Mouse (Mus musculus): ENCODE data around the gene Olfr1015. TPM values are rescaled to one million over a fixed set of nuclear protein-coding genes. Genes with fewer than 3 reads are reported as not detected.

Gene Olfr1015
- not detected in 2 replicates for polyA plus RNA-seq (2012; rRNA removed; ENCODE audit: low replicate concordance)

DNA sequence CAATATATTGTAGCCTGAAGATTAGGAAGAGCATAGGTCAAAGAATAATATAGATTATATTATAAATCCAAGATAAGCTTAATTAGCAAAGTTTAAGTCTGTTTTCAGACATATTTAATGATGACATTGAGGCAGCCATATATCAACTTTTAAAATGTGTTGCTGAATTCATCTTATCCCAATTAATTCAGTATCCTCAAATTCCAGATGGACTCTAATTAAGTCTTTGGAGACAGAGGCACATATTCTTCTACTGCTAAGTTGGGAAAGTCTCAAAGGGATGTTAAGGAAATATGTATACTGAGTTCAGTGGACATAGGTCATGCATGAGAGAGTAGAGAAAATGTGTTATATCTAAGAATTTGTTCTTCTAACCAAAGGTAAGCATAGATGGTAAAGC lies at the start of gene Olfr1015:
Olfr1015 (plus strand) TSS at position 301 of the 400 bp plus-strand sequence.

DNA sequence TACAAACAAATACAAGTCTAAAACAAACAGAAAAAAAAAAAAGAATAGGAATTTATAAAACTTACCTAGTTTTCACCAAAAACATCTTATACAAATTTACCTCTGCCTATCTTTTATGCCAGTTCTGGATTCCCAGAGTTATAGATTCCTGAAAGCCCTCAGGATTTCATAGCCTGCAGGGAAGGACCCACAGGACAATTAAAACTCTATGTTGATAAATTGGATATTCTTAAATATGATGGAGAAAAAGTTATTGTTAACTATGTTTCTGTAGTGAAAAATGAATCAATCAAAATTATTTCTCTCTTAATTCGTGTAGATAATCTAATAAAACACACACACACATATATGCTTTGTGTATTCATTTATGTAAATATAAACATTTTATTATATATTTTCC lies 19.2 kb upstream of the Olfr1015 start, which contains the start of gene Olfr1012:
Olfr1012 (minus strand) TSS at position 101 of the 400 bp plus-strand sequence.

GRCm38 (mm10) chr2:85766798-85767197 lies 15.0 kb upstream of the Olfr1015 start, which contains the start of gene Olfr1013:
Olfr1013 (plus strand) TSS chr2:85767098.

GRCm38 (mm10) chr2:85772413-85772812 lies 9.4 kb upstream of the Olfr1015 start, which contains the start of gene Olfr1014:
Olfr1014 (plus strand) TSS chr2:85772713.

DNA sequence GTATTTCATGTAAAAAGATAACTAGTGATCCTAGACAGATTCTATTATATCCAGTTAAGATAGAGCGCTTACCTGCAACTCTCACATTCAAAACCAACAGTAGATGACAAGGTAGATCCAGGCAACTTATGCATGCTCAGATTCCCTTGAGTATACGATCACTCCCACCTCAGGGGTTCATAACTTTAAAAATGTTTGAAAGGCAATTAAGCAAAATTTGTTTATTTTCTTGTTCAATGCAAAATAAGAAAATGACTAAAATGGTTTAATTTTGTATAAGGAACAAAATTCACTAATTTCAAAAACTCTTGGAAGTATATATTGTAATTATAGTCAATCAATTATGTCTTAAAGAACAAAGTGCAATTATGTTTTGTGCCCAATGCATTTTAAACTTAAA lies 20.6 kb downstream of the Olfr1015 start, which contains the start of gene Olfr1016:
Olfr1016 (minus strand) TSS at position 101 of the 400 bp plus-strand sequence.

DNA sequence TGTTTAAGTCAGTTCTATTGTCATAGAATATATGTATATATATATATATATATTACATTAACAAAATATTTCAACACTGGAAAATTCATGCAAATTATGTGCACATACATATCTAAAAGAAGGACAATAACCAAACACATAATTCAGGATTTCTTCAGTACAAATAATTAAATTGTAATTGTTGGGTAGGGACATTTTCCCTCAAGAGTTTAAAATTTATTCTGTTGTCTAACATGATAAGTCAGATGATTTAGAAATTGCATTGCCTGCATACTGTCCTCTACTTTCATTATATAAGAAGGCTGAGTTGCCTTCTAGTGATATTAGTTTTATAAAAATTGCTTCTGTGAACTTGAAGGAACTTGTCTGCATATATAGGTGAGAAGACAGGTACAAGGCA lies 36.4 kb downstream of the Olfr1015 start, which contains the start of gene Olfr1018:
Olfr1018 (plus strand) TSS at position 301 of the 400 bp plus-strand sequence.

Other genes with a start within 250 kb of the Olfr1015 start
- not detected in 2 replicates for gene Olfr996, start 202.8 kb upstream of the Olfr1015 start, polyA plus RNA-seq (2012; rRNA removed; ENCODE audit: low replicate concordance)
- gene Olfr998, start 193.1 kb upstream of the Olfr1015 start, polyA plus RNA-seq (2012; rRNA removed; ENCODE audit: low replicate concordance) = not detected in 2 replicates
- not detected in 2 replicates for gene Olfr1000, start 170.1 kb upstream of the Olfr1015 start, polyA plus RNA-seq (2012; rRNA removed; ENCODE audit: low replicate concordance)
- not detected in 2 replicates for gene Olfr1002, start 131.3 kb upstream of the Olfr1015 start, polyA plus RNA-seq (2012; rRNA removed; ENCODE audit: low replicate concordance)
- not detected in 2 replicates for gene Olfr154, start 117.6 kb upstream of the Olfr1015 start, polyA plus RNA-seq (2012; rRNA removed; ENCODE audit: low replicate concordance)
- not detected in 2 replicates for gene Olfr1006, start 103.2 kb upstream of the Olfr1015 start, polyA plus RNA-seq (2012; rRNA removed; ENCODE audit: low replicate concordance)
- gene Olfr1008, start 92.6 kb upstream of the Olfr1015 start, polyA plus RNA-seq (2012; rRNA removed; ENCODE audit: low replicate concordance) = not detected in 2 replicates
- not detected in 2 replicates for gene Olfr1009, start 66.6 kb upstream of the Olfr1015 start, polyA plus RNA-seq (2012; rRNA removed; ENCODE audit: low replicate concordance)
- gene Olfr1012, start 19.3 kb upstream of the Olfr1015 start, polyA plus RNA-seq (2012; rRNA removed; ENCODE audit: low replicate concordance) = not detected in 2 replicates
- gene Olfr1013, start 14.9 kb upstream of the Olfr1015 start, polyA plus RNA-seq (2012; rRNA removed; ENCODE audit: low replicate concordance) = not detected in 2 replicates
- gene Olfr1014, start 9.3 kb upstream of the Olfr1015 start, polyA plus RNA-seq (2012; rRNA removed; ENCODE audit: low replicate concordance) = not detected in 2 replicates
- gene Olfr1016, start 20.5 kb downstream of the Olfr1015 start, polyA plus RNA-seq (2012; rRNA removed; ENCODE audit: low replicate concordance) = not detected in 2 replicates
- gene Olfr1018, start 36.5 kb downstream of the Olfr1015 start, polyA plus RNA-seq (2012; rRNA removed; ENCODE audit: low replicate concordance) = not detected in 2 replicates
- gene Olfr1019, start 63.5 kb downstream of the Olfr1015 start, polyA plus RNA-seq (2012; rRNA removed; ENCODE audit: low replicate concordance) = not detected in 2 replicates
- gene Olfr1020, start 65.0 kb downstream of the Olfr1015 start, polyA plus RNA-seq (2012; rRNA removed; ENCODE audit: low replicate concordance) = not detected in 2 replicates
- gene Olfr1022, start 86.6 kb downstream of the Olfr1015 start, polyA plus RNA-seq (2012; rRNA removed; ENCODE audit: low replicate concordance) = not detected in 2 replicates
- not detected in 2 replicates for gene Olfr1023, start 103.6 kb downstream of the Olfr1015 start, polyA plus RNA-seq (2012; rRNA removed; ENCODE audit: low replicate concordance)
- gene Olfr1024, start 123.0 kb downstream of the Olfr1015 start, polyA plus RNA-seq (2012; rRNA removed; ENCODE audit: low replicate concordance) = not detected in 2 replicates
- gene Olfr1025-ps1, start 133.2 kb downstream of the Olfr1015 start, polyA plus RNA-seq (2012; rRNA removed; ENCODE audit: low replicate concordance) = not detected in 2 replicates
- not detected in 2 replicates for gene Olfr1026, start 139.5 kb downstream of the Olfr1015 start, polyA plus RNA-seq (2012; rRNA removed; ENCODE audit: low replicate concordance)
- not detected in 2 replicates for gene Olfr1028, start 168.4 kb downstream of the Olfr1015 start, polyA plus RNA-seq (2012; rRNA removed; ENCODE audit: low replicate concordance)
- not detected in 2 replicates for gene Olfr1029, start 191.9 kb downstream of the Olfr1015 start, polyA plus RNA-seq (2012; rRNA removed; ENCODE audit: low replicate concordance)
- not detected in 2 replicates for gene Olfr1030, start 197.3 kb downstream of the Olfr1015 start, polyA plus RNA-seq (2012; rRNA removed; ENCODE audit: low replicate concordance)
- not detected in 2 replicates for gene Olfr1031, start 208.3 kb downstream of the Olfr1015 start, polyA plus RNA-seq (2012; rRNA removed; ENCODE audit: low replicate concordance)
- gene Olfr1032, start 223.5 kb downstream of the Olfr1015 start, polyA plus RNA-seq (2012; rRNA removed; ENCODE audit: low replicate concordance) = not detected in 2 replicates
- 1.3 and 1.7 TPM in 2 replicates for gene Olfr1033, start 238.6 kb downstream of the Olfr1015 start, polyA plus RNA-seq (2012; rRNA removed; ENCODE audit: low replicate concordance)